Mouse (Mus musculus): ENCODE results near the gene Rrp7a. TPM values are rescaled to one million over a fixed set of nuclear protein-coding genes. Genes with fewer than 3 reads are reported as not detected.
"Not testable (repeated sequence)": the region's sequence is repeated elsewhere in the genome, so short reads cannot be mapped to it uniquely, and the experiment has no call there.

Rrp7a gene
- total RNA-seq, 2 experiments from 2014 or later, result 41.0 to 44.3 TPM

GRCm38 (mm10) chr15:83156929-83157666 lies 34.5 kb upstream of the Rrp7a start:
- peak; percentile 80 for DNase-seq

DNA sequence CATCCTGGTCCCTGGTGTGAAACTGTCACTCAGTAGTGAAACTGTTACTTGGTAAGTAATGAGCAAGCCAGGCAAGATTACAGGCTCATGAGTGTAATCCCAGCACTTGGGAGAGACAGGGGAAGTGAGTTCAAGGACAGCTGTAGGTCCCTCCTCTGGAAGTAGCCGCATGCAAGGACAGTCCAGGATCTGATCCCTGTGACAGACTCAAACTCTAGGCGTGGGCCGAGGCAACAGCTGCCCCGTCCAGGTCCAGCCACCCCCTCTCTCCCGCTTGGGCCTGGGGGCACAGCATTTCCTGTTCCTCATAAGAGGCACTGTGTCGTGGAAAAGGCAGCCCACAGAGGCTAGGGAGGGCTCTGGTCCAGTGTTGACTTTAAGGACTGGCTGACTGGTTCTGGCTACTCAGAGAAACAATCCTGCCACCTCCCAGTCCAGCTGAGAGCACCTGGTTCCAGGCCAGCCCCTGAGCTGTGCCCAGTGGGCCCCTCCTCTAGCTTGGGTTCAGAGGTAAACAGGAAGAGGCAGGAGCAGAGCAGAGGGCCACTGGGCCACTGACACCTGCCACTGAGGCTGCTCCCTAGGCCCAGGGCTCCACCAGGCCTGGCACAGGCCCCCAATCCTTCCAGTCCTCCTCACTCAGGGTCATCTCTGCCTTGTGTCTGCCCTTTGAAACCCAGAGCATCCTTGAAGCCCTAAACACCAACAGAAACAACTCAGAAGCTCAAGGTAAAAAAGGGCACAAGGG lies 33.2 kb upstream of the Rrp7a start:
- no peak for DNase-seq

GRCm38 (mm10) chr15:83154309-83154708 lies 31.7 kb upstream of the Rrp7a start:
- no peak for DNase-seq

- DNase-seq, result no peak
These were observed 28.1 kb upstream of the Rrp7a start for GRCm38 (mm10) chr15:83150694-83151093.

DNA sequence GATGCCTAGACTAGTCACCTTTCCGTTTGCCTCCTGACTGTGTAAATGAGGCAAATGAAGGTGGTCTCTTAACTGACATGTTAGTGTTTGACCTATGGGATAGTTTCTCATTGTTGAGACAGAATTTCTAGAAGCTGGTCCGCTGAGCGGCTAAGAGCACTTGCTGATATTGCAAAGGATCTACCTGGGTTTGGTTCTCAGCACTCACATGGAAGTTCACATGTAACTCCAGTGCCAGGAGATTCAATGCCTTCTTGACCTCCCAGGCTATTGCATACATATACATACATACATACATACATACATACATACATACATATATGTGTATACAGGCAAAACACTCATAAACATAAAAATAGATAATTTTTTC lies 27.5 kb upstream of the Rrp7a start:
- DNase-seq, result no peak

DNA sequence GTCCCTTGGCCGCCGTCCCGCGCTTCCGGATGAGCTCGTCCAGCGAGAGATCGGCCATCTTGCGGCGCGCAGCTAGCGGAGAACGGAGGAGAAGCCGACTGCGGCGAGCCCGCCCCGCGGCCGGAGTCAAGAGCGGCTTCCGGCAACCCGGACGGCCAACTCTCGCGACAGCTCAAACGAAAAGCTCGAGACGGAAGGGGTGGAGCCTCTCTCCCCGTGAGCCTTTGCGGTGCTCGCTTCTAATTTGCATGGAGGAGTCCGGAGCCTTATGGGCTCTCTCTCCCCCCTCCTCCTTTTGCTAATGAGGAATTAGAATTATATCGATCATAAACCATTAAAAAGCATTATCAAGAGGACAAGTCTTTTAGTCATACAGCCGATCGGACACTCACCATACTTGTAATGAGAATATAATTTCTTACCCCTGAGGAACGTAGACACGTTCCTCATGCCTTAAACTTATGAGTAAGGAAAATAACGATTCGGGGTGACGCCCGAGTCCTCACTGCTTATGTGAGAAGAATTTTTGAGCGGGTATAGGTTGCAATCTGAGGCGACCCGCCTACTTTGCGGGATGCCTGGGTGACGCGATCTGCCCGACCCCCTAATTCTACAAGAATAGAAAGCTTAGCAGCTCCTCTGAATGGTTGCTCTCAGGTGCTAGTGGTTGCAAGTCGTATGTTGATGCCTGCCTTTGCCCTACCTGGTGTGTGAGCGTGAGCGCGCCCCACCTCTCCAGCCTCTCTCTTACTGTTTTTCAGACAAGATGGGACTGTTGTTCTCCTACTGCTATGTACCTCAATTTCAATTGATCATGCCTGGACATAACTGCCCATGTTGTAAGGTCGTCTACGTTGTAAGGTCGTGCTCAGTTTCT lies 26.8 kb upstream of the Rrp7a start, which contains the start of gene Poldip3:
Gene Poldip3 (minus strand): TSS at position 189 of the 877 bp plus-strand sequence.
- peak; percentile 96 for DNase-seq

GRCm38 (mm10) chr15:83148801-83149195 lies 26.2 kb upstream of the Rrp7a start:
- DNase-seq, result no peak

DNA sequence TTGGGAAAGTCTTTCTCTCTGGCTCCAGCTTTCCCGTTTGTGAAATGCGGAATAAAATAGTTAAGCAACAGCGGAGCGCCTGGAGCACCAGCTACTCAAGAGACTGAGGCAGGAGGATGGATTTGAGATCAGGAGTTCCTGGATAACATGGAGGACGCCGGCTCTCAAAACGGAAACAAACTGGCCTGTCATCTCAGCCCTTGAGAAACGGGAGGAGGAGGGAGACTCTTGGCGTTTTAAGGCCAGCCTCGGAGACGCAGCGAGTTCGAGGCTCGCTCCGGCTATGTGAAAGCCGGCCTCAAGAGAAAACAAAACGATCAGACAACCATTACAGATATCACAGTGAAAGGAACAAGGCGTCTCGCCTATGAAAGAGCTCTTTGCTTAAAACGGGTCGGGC lies 25.8 kb upstream of the Rrp7a start:
- no peak for DNase-seq

- DNase-seq, result no peak
These were observed 22.9 kb upstream of the Rrp7a start for GRCm38 (mm10) chr15:83145541-83145940.

GRCm38 (mm10) chr15:83142861-83143260 lies 20.3 kb upstream of the Rrp7a start:
- no peak for DNase-seq

GRCm38 (mm10) chr15:83135654-83136053 lies 13.1 kb upstream of the Rrp7a start:
- DNase-seq, result no peak

DNA sequence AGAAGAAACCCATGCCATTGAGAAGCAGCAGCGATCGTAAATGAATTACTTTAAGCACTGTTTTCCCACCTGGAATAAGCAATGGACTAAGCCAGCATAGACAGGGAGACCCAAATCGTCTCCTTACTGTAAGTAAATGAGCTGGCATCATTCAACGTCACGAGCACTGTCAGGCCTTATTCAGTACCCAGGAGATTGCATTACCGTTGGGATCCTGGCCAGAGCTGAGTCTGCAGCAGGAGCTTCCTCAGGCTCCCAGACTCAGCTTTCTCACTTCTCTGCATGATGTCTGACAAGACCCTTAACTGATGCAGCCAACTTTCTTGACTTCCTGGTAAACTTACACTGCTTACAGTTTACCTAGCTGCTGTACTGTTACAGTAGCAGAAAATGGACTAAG lies 12.1 kb upstream of the Rrp7a start:
- DNase-seq, result no peak

DNA sequence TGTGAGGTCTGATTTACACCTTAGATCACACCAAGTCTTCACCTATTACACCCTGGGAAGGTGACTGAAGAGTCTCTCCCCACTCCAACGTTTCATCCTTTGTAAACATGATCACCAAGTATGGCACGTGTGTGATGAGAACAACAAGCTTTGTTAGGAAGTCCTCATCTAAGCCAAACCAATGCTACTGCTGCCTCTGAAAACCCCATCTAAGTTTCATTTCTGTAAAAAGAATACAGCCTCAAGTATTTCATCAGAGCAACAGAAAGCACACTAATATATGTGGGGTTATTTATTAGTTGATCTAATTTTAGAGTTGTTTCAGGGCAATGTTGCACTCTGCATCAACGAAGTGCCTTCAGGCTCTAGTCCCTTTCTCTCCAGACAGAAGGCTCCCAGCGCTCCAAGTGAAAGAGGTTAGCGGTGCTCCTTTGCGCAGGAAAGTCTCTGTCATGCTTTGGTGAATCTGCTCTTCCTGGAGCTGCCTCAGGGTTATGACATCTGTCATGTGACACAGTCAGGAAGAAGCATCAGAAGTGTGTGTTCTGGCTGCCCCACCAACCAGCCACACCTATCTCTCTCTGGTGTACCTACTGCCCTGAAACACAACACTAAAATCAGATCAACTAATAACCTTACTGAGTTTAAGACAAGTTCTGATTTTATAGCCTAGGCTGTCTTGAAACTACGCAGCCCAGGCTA lies 7.1 kb upstream of the Rrp7a start:
- no peak for DNase-seq

DNA sequence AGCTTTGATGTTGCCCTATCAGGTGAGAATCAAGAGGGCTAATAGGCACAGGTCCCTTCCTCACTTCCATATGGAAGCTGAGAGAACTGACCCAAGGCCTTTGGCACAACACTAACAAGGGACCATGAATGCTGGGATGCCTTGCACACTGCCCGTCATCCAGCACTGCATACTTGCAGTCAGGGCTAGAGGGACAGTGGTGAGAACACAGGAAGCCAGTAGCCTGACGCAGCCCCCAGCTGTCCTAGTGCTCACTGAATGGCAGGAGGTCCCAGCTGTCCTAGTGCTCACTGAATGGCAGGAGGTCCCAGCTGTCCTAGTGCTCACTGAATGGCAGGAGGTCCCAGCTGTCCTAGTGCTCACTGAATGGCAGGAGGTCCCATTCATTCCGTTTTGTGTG lies 4.4 kb upstream of the Rrp7a start:
- not testable (repeated sequence) for DNase-seq

DNA sequence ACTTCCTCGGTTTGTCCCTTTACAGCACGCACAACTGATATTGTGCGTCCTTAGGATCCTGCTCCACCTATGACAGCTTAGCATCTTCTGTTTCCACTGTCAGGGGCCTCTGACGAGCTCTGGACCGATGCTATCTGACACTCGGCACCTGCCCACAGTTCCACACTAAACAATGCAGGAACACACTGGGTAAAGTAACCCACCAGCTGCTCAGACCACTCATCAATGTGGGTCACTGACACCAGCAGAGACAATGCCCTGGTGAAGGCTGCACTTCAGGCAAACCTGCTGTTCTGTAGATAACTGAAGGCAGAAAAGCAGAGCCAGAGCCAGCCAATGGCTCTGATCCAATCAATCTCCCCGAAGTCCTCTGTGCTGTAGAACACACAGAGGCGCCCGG lies 4.0 kb upstream of the Rrp7a start:
- DNase-seq, result no peak

GRCm38 (mm10) chr15:83124625-83125024 lies 2.0 kb upstream of the Rrp7a start:
- DNase-seq, result no peak

DNA sequence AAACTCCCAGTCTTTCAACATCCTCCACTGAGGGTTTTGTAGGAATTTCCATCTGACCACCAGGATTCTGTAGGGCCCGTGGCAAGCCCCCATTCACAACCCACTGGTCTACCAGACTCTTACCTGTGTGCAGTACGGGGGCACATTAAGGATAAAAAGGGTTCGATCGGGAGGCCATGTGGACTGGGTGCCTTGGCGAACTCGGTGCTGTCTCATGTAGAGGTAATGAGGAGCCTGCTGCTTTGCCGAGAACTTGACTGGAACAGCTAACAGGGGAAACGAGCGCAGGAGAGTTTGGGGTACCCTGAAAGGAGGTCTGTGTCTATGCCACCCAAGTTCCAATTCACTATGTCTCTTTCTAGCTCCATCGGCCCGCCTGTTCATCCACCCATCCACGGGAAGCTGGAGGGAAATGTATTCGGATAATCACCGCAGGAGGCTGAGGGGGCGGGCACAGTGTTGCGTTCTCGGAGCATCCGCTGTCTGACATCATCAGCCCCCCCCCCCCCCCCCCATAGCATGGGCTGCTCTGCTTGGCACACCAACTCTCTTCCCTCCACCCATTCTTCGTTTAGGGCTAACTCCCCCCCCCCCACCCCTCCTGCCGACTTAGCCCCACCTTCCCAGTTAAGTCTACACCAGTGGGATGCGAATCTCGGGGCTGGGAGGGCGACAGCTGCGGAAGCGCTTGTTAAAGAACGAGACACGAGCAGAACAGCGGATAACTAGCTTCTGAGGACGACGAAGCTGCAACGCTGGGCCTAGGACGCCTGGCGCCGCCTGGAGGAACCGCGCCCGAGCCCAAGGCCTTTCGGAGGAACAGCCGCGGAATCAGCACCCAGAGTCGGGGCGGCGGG lies 664 bp downstream of the Rrp7a start:
- no peak for DNase-seq

GRCm38 (mm10) chr15:83118360-83118759 lies 4.2 kb downstream of the Rrp7a start:
- no peak for DNase-seq

DNA sequence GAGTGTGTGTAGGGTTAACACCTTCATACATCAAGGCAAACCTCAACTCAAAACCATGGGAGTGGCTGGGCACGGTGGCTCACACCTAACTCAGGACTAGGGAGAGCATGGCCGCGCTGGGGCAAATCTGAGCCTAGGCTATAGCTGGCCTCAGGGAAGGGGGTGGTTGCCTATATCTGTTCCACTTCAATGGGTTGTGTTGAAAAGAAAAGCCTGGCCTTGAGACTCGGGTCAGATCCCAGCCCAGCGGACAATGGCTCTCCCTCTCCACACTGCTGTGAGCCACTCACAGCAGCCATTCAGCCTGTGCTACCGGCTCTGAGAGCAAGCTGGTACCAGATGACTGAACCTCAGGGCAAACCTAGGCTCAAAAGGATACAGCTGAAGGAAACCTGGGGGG lies 7.5 kb downstream of the Rrp7a start:
- DNase-seq, result no peak

DNA sequence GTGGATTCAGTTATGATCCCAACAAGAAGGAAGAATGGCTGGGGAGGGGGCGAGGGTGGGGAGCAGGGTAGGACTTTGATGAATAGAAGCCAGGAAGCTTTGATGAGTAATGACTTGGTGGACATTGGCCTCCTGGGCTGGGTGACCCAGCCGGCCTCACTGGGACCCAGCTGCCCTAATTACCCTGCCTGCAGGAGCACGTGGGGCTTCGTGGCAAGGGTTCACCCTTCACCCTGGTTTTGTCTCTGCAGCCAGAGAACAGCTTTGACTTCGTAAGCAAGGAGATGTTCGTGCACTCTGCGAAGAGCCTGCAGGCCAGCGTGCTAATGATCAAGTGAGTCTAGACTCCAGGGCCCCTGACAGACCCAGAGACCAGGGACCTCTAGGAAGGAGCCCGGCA lies 8.5 kb downstream of the Rrp7a start:
- no peak for DNase-seq

GRCm38 (mm10) chr15:83112898-83113297 lies 9.7 kb downstream of the Rrp7a start:
- DNase-seq, result peak; percentile 84
